Mouse (Mus musculus) megakaryocyte, embryonic 14.5 days (primary cell): ENCODE results near the gene Gm20388.

ENCODE experiments used
- FLI1 ChIP-seq: IDR thresholded peaks from 2 replicates; pipeline ENCODE4 v1.6.1; 2012; ENCODE audit warnings: low read length, inconsistent platforms, mixed read lengths
- GATA1 ChIP-seq: IDR thresholded peaks from 3 replicates; pipeline ENCODE4 v1.6.1; 2012; ENCODE audit warnings: mixed read lengths, low read length, inconsistent platforms, borderline replicate concordance

DNA sequence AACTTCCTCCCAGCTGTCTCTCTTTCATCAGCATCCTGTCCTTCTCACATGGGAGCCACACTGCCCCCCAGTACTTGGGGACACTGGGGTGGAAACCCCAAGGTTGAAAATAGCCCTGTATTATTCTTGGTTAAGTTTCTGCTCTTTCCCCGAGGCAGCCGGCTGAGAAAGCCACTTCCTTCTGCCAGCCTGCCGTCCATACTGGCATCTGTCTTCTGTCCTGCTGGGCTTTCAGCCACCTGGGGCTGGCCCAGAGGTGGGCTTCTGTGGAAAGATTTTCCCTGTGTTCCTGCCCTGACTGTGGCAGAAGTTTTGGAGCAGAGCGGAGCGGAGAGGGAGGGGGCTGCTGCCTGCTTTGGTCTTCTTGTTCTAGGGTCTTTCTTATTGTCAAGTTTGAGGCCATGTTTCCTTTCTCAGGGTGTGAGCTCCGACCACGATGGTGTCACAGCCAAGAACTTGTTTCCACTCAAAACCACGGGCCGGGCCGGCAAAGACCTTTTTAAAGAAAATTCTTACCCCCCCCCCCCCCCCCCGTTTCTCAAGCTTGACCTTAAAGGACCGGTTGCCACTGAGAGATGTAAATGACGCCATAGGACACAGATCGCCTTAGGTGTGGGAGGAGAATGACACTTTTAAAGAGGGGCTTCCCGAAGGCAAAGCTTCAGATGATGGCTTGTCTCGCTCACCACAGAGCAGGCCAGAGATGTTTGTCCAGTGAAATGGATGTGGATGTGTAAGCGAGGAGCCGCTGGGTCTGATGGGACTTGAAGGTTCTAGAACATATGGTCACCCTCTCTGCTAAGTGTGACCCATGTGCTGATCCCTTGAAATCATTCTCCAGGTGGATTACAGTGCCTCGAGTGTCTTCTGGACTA is 849.9 kb downstream of the Gm20388 start:
- TF ChIP-seq GATA1 = no peak
- no peak for TF ChIP-seq FLI1
